Mouse (Mus musculus) limb, embryonic 15.5 days (tissue): ENCODE data around the gene Strip2. TPM values are rescaled to one million over a fixed set of nuclear protein-coding genes. Genes with fewer than 3 reads are reported as not detected.

Experiments used
- microRNA-seq: library from miRNA; unstranded; fragments of <30 nt; microRNA quantifications from one replicate; pipeline ENCODE4, GENCODE M21; 2016
- polyA plus RNA-seq: library from polyadenylated mRNA; unstranded; fragments of >200 nt; fragmentation: Nextera tagmentation; extraction: Ambion mirVana; gene quantifications from 2 replicates; pipeline ENCODE4 v1.2.1, GENCODE M21; 2015

Gene Strip2
- polyA plus RNA-seq, 1 experiment from 2014 or later, result 2.0 TPM

Small RNA genes within 50 kb of the gene (microRNA-seq; reads per million reads assigned to microRNA genes)
- gene Gm23049, result not detected

Other genes starting within 250 kb of the Strip2 start
- 4.1 and 4.3 TPM in 2 replicates for gene Tspan33, start 222.8 kb upstream of the Strip2 start, polyA plus RNA-seq
- gene Smo, start 181.5 kb upstream of the Strip2 start, polyA plus RNA-seq, result 45.6 and 52.1 TPM in 2 replicates
- gene Ahcyl2, start 149.0 kb upstream of the Strip2 start, polyA plus RNA-seq, result 11.4 and 13.4 TPM in 2 replicates
- 47.6 and 51.3 TPM in 2 replicates for gene Nrf1, start 131.0 kb downstream of the Strip2 start, polyA plus RNA-seq